Mouse (Mus musculus) heart, postnatal 25 days (tissue): Measurements from ENCODE around the gene 4930433I11Rik. TPM values are rescaled to one million over a fixed set of nuclear protein-coding genes. Genes with fewer than 3 reads are reported as not detected.
"Not testable (repeated sequence)": the region's sequence is repeated elsewhere in the genome, so short reads cannot be mapped to it uniquely, and the experiment has no call there.

Source experiments
- DNase-seq: peaks from one replicate; pipeline ENCODE4 v3.0.0; 2022; ENCODE audit warnings: low spot score
- intact Hi-C: fragments of 180-260 bp; cut with DNase I; formaldehyde crosslinking; loops from one replicate; pipeline ENCODE4 v1.15.1; 2025
- total RNA-seq, 2 experiments: library from RNA; stranded (reverse); gene quantifications; 2 replicates each; pipeline ENCODE4 v1.2.3; 2021

Gene 4930433I11Rik
- total RNA-seq: not detected

DNA sequence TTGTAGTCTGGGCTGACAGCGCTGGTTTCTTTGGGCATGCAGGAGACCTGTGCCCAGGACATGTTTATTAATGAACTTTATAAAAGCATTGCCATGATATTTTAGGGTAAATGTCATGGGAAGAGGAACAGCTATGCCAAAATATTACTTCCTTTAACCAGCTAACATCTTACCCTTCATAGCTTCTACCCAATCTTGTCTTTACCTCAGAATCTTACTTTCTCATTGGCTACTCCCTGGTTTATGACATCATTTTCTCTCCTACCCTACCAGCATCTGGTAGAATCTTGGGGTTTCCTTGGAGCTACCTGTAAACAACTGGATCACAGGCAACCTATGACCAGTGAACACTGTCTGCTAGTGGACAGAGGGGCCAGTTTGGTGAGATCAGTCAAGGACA lies at the start of gene 4930433I11Rik:
TSS of gene 4930433I11Rik (plus strand) at position 301 of the 400 bp plus-strand sequence.
- DNase-seq: no peak
- intact Hi-C loops: no loop called here

DNA sequence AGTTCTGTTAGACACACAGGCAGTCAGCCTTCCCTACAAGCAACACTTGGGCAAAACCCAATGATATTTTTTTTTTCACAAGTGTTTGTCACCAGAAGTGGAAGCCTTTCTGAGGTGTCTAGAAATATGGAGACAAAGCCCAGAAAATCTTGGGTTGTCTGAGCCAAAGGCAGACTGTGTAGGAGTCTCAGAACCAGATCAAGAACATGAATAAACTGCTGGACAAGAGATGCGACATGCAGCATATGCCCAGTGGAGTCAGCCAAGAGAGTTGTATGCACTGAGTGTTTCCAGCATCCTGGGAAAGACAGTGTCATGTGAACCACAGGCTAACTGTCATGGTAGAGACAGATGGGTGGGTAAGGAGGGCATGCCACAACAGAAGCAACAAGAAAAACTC lies 48.0 kb upstream of the 4930433I11Rik start:
- intact Hi-C loops: no loop called here
- DNase-seq: no peak

DNA sequence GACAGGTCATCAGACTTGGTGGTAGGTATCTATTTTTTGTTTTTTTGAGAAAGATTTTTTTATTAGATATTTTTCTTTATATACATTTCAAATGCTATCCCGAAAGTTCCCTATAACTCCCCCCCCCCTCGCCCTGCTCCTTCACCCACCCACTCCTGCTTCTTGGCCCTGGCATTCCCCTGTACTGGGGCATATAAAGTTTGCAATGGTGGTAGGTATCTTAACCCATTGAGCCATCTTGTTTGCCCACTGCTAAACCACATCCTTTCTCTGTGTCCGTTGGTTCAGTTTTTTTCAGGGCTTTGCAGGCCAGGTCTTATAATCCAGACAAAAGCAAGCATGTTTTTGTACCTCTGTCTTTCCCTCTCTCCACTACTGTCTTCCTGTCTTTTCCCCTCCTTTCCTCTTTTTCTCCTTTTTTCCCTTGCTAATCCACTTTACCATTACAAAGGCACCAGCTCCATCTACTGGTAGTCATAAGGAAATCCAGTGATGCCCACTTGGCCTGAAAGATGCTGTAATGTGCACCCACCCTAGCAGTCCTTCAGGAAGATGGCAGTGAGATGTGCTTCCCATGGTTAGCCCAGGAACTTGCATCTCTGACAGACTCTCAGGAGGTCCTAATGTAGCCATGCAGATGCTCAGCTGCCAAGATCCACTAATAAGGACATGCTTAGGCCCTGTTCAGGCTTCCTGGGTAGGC lies 45.0 kb upstream of the 4930433I11Rik start:
- DNase-seq: no peak
- intact Hi-C loops: loop anchor here (10.0 kb wide), 1 partner anchor 1098 kb away; no protein-coding TSS in a partner anchor

GRCm38 (mm10) chr7:41032419-41032818 lies 45.1 kb downstream of the 4930433I11Rik start, which contains the start of gene Gm4884:
Gene Gm4884 (plus strand): TSS chr7:41032719.
- DNase-seq, intact Hi-C loops: not testable (repeated sequence)

DNA sequence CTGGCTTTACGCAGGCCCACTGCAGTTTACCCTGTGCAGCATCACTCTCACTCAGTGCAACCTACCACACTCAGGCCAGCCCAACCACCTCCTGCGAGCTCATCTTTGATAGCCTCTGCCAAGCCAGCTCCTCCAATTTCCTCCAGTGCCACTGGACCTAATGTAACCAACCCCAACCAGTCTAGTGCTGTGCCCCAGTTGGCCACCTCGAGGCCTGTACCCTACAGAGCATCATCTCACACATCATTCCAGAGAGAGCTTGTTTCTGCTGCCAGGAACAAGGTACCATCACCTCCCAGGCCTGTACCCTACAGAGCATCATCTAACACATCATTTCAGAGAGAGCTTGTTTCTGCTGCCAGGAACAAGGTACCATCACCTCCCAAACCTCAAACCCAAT lies 56.7 kb downstream of the 4930433I11Rik start:
- intact Hi-C loops, DNase-seq: not testable (repeated sequence)

Other genes starting within 250 kb of the 4930433I11Rik start
- gene Vstm2b, start 89.2 kb upstream of the 4930433I11Rik start, total RNA-seq: not detected
- gene Gm4884, start 45.2 kb downstream of the 4930433I11Rik start, total RNA-seq: not detected
- not detected for gene Gm5592, start 166.3 kb downstream of the 4930433I11Rik start, total RNA-seq